Mouse (Mus musculus) forebrain, embryonic 13.5 days (tissue): ENCODE data around the gene Agrn. TPM values are rescaled to one million over a fixed set of nuclear protein-coding genes. Genes with fewer than 3 reads are reported as not detected.

Source experiments
- ATAC-seq: fragments of 200-750 bp; cut with Nextera tagmentation; 2 replicates; pipeline ENCODE4 v1.8.0; 2017
- H3K27ac ChIP-seq: fragments of 300-500 bp; sonication (generic); 2 replicates; pipeline ENCODE4 v1.5.1; 2015; ENCODE audit warnings: inconsistent platforms, mild to moderate bottlenecking, moderate library complexity
- H3K27me3 ChIP-seq: fragments of 300-500 bp; sonication (generic); 2 replicates; pipeline ENCODE4 v1.6.1; 2015; ENCODE audit warnings: mild to moderate bottlenecking, inconsistent platforms
- H3K36me3 ChIP-seq: fragments of 300-500 bp; sonication (generic); 2 replicates; pipeline ENCODE4 v1.6.1; 2015; ENCODE audit warnings: mild to moderate bottlenecking, inconsistent platforms; ENCODE audit not compliant: poor library complexity, severe bottlenecking
- H3K4me1 ChIP-seq: fragments of 300-500 bp; sonication (generic); 2 replicates; pipeline ENCODE4 v1.6.1; 2015; ENCODE audit warnings: inconsistent platforms
- H3K4me2 ChIP-seq: fragments of 300-500 bp; sonication (generic); 2 replicates; pipeline ENCODE4 v1.6.1; 2015; ENCODE audit warnings: inconsistent platforms, mild to moderate bottlenecking, moderate library complexity
- H3K4me3 ChIP-seq: fragments of 300-500 bp; sonication (generic); 2 replicates; pipeline ENCODE4 v1.5.1; 2015; ENCODE audit warnings: mild to moderate bottlenecking, inconsistent platforms
- H3K9ac ChIP-seq: fragments of 300-500 bp; sonication (generic); 2 replicates; pipeline ENCODE4 v1.6.1; 2015; ENCODE audit warnings: mild to moderate bottlenecking, inconsistent platforms
- H3K9me3 ChIP-seq: fragments of 300-500 bp; sonication (generic); replicated peaks from 2 replicates; pipeline ENCODE4 v1.6.1; 2016; ENCODE audit warnings: inconsistent platforms
- whole genome bisulfite sequencing: fragments of 180-500 bp; shearing (Covaris S2); methylation state at CpG from one replicate; pipeline ENCODE4 v1.1.7; 2015; 5-methylcytosine and 5-hydroxymethylcytosine counted together
- microRNA-seq: library from miRNA; unstranded; fragments of <30 nt; microRNA quantifications from one replicate; pipeline ENCODE4, GENCODE M21; 2016
- polyA plus RNA-seq: library from polyadenylated mRNA; unstranded; fragments of >200 nt; fragmentation: Nextera tagmentation; extraction: Ambion mirVana; gene quantifications from 2 replicates; pipeline ENCODE4 v1.2.1, GENCODE M21; 2015

Gene Agrn
- polyA plus RNA-seq, 1 experiment from 2014 or later: 91.4 TPM

- Histone ChIP-seq H3K27ac (no peak overlapping the region), H3K4me3 (no peak overlapping the region), H3K27me3 (no peaks in the 10 kb centered on the region), H3K4me1 (no peaks in the 10 kb centered on the region), H3K9ac (no peak overlapping the region), H3K36me3 (no peaks in the 10 kb centered on the region), H3K9me3 (0 out of 2 replicates have a peak, but pooled peaks cover 8% of the 10 kb centered on the region), H3K4me2 (no peak overlapping the region)
- ATAC-seq: no peak
- 83% methylated on average over 12 of the region's 12 CpGs for WGBS
Observed at GRCm38 (mm10) chr4:156133943-156134605, 63.2 kb downstream of the Agrn start.

- 0 out of 2 replicates have a peak, but pooled peaks cover 3% of the 10 kb centered on the region for H3K9me3 ChIP-seq
- no peak overlapping the region for H3K9ac ChIP-seq
- ATAC-seq: no peak
- no peaks in the 10 kb centered on the region for H3K36me3 ChIP-seq
- H3K4me3 ChIP-seq: no peak overlapping the region
- no peaks in the 10 kb centered on the region for H3K4me1 ChIP-seq
- WGBS: 68% methylated on average over 5 of the region's 5 CpGs
- no peaks in the 10 kb centered on the region for H3K27me3 ChIP-seq
- no peak overlapping the region for H3K27ac ChIP-seq
- H3K4me2 ChIP-seq: no peak overlapping the region
Observed at GRCm38 (mm10) chr4:156133334-156133733, 64.0 kb downstream of the Agrn start.

GRCm38 (mm10) chr4:156130940-156131339, 66.3 kb downstream of the Agrn start:
- Histone ChIP-seq H3K4me3 (no peak overlapping the region), H3K9ac (no peak overlapping the region), H3K4me2 (no peak overlapping the region), H3K4me1 (no peaks in the 10 kb centered on the region), H3K27ac (no peak overlapping the region), H3K36me3 (peaks cover 17% of the 10 kb centered on the region), H3K9me3 (no peaks in the 10 kb centered on the region), H3K27me3 (no peaks in the 10 kb centered on the region)
- no peak for ATAC-seq
- WGBS: 83% methylated on average over 10 of the region's 10 CpGs

- H3K9ac ChIP-seq: no peak within 1 kb of the TSS
- ATAC-seq: no peak
- H3K36me3 ChIP-seq: peaks cover 22% of the 10 kb centered on the region
- WGBS: 82% methylated on average over 15 of the region's 15 CpGs
- no peak within 1 kb of the TSS for H3K4me2 ChIP-seq
- H3K9me3 ChIP-seq: no peaks in the 10 kb centered on the region
- H3K4me3 ChIP-seq: no peak within 1 kb of the TSS
- no peaks in the 10 kb centered on the region for H3K4me1 ChIP-seq
- H3K27me3 ChIP-seq: no peaks in the 10 kb centered on the region
- H3K27ac ChIP-seq: no peak within 1 kb of the TSS
Observed at GRCm38 (mm10) chr4:156130436-156130835, 66.9 kb downstream of the Agrn start, which contains the start of gene Rnf223. Gene Rnf223, plus strand, starts transcription at chr4:156130513.

GRCm38 (mm10) chr4:156128746-156129145, 68.5 kb downstream of the Agrn start:
- no peak overlapping the region for H3K9ac ChIP-seq
- no peaks in the 10 kb centered on the region for H3K9me3 ChIP-seq
- no peaks in the 10 kb centered on the region for H3K27me3 ChIP-seq
- H3K4me3 ChIP-seq: no peak overlapping the region
- H3K27ac ChIP-seq: no peak overlapping the region
- WGBS: 85% methylated on average over 5 of the region's 5 CpGs
- peaks cover 39% of the 10 kb centered on the region for H3K36me3 ChIP-seq
- ATAC-seq: no peak
- H3K4me2 ChIP-seq: no peak overlapping the region
- H3K4me1 ChIP-seq: no peaks in the 10 kb centered on the region

GRCm38 (mm10) chr4:156126841-156127240, 70.4 kb downstream of the Agrn start:
- Histone ChIP-seq H3K4me1 (no peaks in the 10 kb centered on the region), H3K4me3 (no peak overlapping the region), H3K9ac (no peak overlapping the region), H3K27ac (no peak overlapping the region), H3K4me2 (no peak overlapping the region), H3K36me3 (peaks cover 58% of the 10 kb centered on the region), H3K9me3 (no peaks in the 10 kb centered on the region), H3K27me3 (no peaks in the 10 kb centered on the region)
- 92% methylated on average over 7 of the region's 7 CpGs for WGBS
- no peak for ATAC-seq

- ATAC-seq: no peak
- Histone ChIP-seq H3K27me3 (no peaks in the 10 kb centered on the region), H3K4me1 (no peaks in the 10 kb centered on the region), H3K27ac (no peak overlapping the region), H3K9ac (no peak overlapping the region), H3K9me3 (no peaks in the 10 kb centered on the region), H3K4me3 (no peak overlapping the region), H3K36me3 (peaks cover 73% of the 10 kb centered on the region), H3K4me2 (no peak overlapping the region)
- WGBS: 94% methylated on average over 6 of the region's 6 CpGs
Observed at GRCm38 (mm10) chr4:156125393-156125792, 71.9 kb downstream of the Agrn start.

GRCm38 (mm10) chr4:156124077-156124476, 73.2 kb downstream of the Agrn start:
- H3K4me1 ChIP-seq: no peaks in the 10 kb centered on the region
- WGBS: 94% methylated on average over 7 of the region's 7 CpGs
- no peak overlapping the region for H3K27ac ChIP-seq
- H3K9ac ChIP-seq: no peak overlapping the region
- no peak for ATAC-seq
- peaks cover 86% of the 10 kb centered on the region for H3K36me3 ChIP-seq
- no peak overlapping the region for H3K4me2 ChIP-seq
- H3K4me3 ChIP-seq: no peak overlapping the region
- H3K27me3 ChIP-seq: no peaks in the 10 kb centered on the region
- no peaks in the 10 kb centered on the region for H3K9me3 ChIP-seq

Small RNA genes within 50 kb of the gene (microRNA-seq; reads per million reads assigned to microRNA genes)
- gene Mir7658: 3.8 reads per million, percentile 9 among the genes with 10 or more reads in this experiment

Other genes with a start within 250 kb of the Agrn start
- gene C1qtnf12, start 235.2 kb downstream of the Agrn start, polyA plus RNA-seq: 7.0 and 10.1 TPM in 2 replicates
- gene B3galt6, start 204.8 kb downstream of the Agrn start, polyA plus RNA-seq: 21.0 and 21.8 TPM in 2 replicates
- 113 and 118 TPM in 2 replicates for gene Sdf4, start 204.6 kb downstream of the Agrn start, polyA plus RNA-seq
- 0.63 and 1.1 TPM in 2 replicates for gene Tnfrsf4, start 183.6 kb downstream of the Agrn start, polyA plus RNA-seq
- gene Tnfrsf18, start 171.3 kb downstream of the Agrn start, polyA plus RNA-seq: 0.83 and 0.98 TPM in 2 replicates
- gene Ttll10, start 138.1 kb downstream of the Agrn start, polyA plus RNA-seq: not detected in 2 replicates
- gene 9430015G10Rik, start 87.5 kb downstream of the Agrn start, polyA plus RNA-seq: 46.2 and 50.3 TPM in 2 replicates
- gene Rnf223, start 67.0 kb downstream of the Agrn start, polyA plus RNA-seq: 0.81 and 0.87 TPM in 2 replicates
- 1.3 TPM in 2 replicates for gene Isg15, start 3.3 kb upstream of the Agrn start, polyA plus RNA-seq
- 6.2 and 7.6 TPM in 2 replicates for gene AW011738, start 5.8 kb upstream of the Agrn start, polyA plus RNA-seq
- 1.2 and 1.6 TPM in 2 replicates for gene Perm1, start 18.4 kb upstream of the Agrn start, polyA plus RNA-seq
- 22.4 and 26.2 TPM in 2 replicates for gene Plekhn1, start 37.4 kb upstream of the Agrn start, polyA plus RNA-seq
- gene Noc2l, start 38.5 kb upstream of the Agrn start, polyA plus RNA-seq: 62.8 and 64.9 TPM in 2 replicates
- 0.85 and 1.5 TPM in 2 replicates for gene Samd11, start 58.2 kb upstream of the Agrn start, polyA plus RNA-seq
- not detected in 2 replicates for gene Vmn2r-ps159, start 133.6 kb upstream of the Agrn start, polyA plus RNA-seq